Mouse (Mus musculus): ENCODE results near the gene Alpk1.

DNA sequence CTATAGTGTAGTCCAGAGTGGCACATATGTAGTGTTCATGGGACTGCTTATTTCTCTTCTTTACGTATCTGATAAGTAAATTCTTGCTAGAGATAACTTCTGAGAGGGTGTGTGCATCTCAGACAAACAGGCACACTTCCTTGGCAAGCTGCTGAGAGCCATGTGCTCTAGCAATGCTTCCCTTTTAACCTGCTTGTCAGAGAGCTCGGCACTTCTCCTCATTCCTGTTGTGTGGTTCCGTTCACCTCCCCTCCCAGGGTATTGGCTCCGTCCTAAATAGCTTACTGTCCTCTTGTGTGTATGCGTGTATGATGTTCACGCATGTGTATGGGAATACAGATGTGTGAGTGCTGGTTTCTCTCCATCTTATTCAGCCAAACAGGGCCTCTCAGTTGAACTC lies 23.9 kb downstream of the Alpk1 start:
- no peak for TF ChIP-seq CTCF (IDR thresholded peaks at IDR 0.05; ENCODE audit: control insufficient read depth, insufficient read depth, low read length)
- TF ChIP-seq POLR2A (IDR thresholded peaks at IDR 0.05; ENCODE audit: borderline replicate concordance, control insufficient read depth, low read depth, low read length) = no peak

Data from bone marrow, adult 2 months (tissue).